Mouse (Mus musculus): Measurements from ENCODE around the gene Sf3b4. TPM values are rescaled to one million over a fixed set of nuclear protein-coding genes. Genes with fewer than 3 reads are reported as not detected.
"Not testable (repeated sequence)": the region's sequence is repeated elsewhere in the genome, so short reads cannot be mapped to it uniquely, and the experiment has no call there.

Sf3b4 gene
- polyA plus RNA-seq, 1 experiment from 2014 or later, result 276 TPM

DNA sequence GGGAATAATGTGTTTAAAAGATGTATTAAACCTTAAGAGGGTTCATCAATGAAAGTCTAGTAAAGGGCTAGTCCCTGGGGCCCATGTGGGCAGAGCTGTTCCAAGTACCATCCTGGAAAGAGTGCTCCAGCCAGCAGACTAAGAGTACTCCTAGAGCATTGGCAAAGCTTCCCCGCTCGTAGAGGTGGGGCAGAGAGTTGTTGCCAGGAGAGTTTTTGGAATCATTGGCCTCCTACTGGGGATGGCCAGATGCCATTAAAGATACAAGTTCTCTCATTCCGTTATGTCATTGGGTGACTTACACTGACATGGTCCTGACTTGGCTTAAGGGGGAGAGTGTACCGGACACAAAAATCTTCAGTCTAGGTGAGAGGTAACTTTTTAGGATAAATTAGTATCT lies 7.4 kb downstream of the Sf3b4 start:
- peaks cover 47% of the 10 kb centered on the region for H3K36me3 ChIP-seq (replicated peaks)
- no peak overlapping the region for H3K27ac ChIP-seq
- no peaks in the 10 kb centered on the region for H3K27me3 ChIP-seq (ENCODE audit: poor library complexity, severe bottlenecking)
- no peak overlapping the region for H3K4me3 ChIP-seq
- no peak for DNase-seq (ENCODE audit: extremely low spot score, low spot score)
- H3K4me1 ChIP-seq, result peaks cover 45% of the 10 kb centered on the region
- WGBS, result 72% methylated on average over 4 of the region's 4 CpGs
- H3K9me3 ChIP-seq, result no peaks in the 10 kb centered on the region

DNA sequence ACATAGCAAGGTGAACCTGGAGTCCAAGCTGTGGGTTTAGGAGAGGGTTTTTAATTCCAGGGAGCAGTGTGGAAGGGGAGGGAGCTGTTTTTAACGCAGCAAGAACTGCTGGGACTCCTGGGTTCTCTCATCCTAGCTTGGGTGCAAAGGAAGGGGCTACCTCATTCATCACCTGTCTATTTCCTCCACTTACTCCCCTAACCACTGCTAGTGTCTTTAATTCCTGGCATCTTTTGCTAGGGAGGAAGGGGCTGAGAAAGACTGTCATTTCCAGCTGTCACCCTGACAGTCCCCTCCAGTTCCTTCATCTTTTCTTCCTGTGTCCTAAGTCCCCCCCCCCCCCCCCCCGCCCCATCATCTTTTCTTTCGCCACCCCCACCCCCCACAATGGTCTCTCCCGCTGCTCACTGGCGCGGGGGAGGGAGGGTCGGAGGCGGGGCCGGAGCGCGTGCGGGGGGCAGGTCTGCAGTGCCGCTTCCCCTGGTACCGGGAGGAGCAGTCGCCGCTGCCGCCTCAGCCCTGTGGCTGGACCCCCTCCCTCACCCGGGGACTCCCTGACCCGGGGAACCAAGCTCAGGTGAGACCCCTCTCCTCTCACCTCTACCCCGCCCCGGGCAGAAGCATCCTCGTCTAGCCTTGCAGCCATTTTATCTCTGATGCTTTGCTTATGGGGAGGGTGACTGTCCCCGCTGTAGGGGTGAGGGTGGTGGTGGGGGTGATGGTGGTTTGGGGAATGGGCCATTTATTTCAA lies 8.8 kb downstream of the Sf3b4 start, which contains the start of gene Sv2a:
Gene Sv2a, plus strand, starts transcription at position 425 of the 751 bp plus-strand sequence.
- WGBS, result 3% methylated on average over 15 of the region's 23 CpGs
- DNase-seq (ENCODE audit: extremely low spot score, low spot score), result no peak
- peaks cover 39% of the 10 kb centered on the region for H3K4me1 ChIP-seq
- H3K27me3 ChIP-seq (ENCODE audit: poor library complexity, severe bottlenecking), result no peaks in the 10 kb centered on the region
- peak within 1 kb of the TSS; percentile 62 for H3K4me3 ChIP-seq
- peak within 1 kb of the TSS; percentile 78 for H3K27ac ChIP-seq
- peaks cover 34% of the 10 kb centered on the region for H3K36me3 ChIP-seq (replicated peaks)
- no peaks in the 10 kb centered on the region for H3K9me3 ChIP-seq

DNA sequence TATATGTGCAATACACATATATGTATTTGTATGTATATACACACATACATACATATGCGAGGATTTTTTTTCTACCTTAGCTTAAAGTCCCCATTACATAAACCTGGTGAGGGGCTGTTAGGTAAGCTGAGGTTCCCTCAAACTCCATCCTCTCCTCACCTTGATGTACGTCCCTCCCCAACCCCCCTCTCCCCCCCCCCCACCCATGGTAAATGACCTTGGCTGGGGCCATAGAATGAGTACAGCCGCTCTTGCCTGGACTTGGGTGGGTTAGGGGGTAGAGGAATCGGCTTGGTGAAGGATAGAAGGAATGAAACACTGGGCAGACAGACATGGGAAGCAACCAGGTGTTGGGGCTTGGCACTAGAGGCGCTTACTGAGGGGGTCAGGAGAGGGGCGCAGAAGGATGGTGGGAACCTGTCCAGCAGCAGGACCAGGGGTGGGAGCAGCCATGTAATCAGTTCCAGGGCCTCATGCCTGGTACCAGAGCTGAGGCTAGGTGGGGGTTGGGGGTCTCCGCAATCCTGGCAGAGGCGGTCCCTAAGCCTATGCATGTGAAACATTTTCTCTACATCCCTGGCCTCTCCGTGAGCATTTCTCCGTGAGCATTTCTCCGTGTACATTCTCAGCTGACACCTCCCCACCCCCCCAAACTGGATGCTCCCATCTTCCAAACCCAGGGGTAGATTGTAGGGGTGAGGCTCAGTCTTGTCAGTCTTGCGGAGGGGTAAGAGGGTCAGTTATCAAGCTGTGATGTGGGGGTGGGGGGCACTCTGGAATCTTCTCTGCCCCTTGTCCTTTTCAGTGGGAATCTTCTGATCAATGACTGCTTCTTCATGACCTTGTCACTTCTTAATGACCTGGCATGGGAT lies 9.6 kb downstream of the Sf3b4 start:
- Histone ChIP-seq H3K36me3 (replicated peaks) (peaks cover 25% of the 10 kb centered on the region), H3K27ac (peak overlapping the region; percentile 12; the same call in 1 of the 2 replicates), H3K9me3 (no peaks in the 10 kb centered on the region), H3K4me3 (peak overlapping the region; percentile 62), H3K4me1 (peaks cover 39% of the 10 kb centered on the region), H3K27me3 (ENCODE audit: poor library complexity, severe bottlenecking) (no peaks in the 10 kb centered on the region)
- WGBS, result 37% methylated on average over 12 of the region's 12 CpGs
- no peak for DNase-seq (ENCODE audit: extremely low spot score, low spot score)

DNA sequence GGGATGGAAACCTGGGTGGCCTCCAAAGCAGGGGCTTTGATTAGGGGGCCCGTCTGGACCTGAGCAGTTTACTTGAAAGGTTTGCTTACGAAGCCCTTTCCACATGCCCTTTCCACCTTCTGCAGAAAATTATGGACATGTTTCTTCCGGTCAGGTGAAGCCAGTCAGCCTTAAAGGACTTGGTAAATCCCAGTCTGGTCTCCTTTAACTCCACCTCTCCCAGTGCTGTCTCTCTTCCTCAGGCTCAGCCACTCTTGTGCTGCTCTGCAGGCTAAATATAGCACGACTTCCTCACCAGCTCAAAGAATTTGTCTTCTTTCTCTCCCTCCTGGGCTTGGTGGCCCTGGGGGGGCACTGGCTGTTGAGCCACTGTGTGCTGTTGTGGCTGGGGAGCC lies 10.2 kb downstream of the Sf3b4 start:
- 32% methylated on average over 4 of the region's 4 CpGs for WGBS
- peak overlapping the region; percentile 62; the same call in 1 of the 2 replicates for H3K4me3 ChIP-seq
- H3K9me3 ChIP-seq, result no peaks in the 10 kb centered on the region
- H3K27me3 ChIP-seq (ENCODE audit: poor library complexity, severe bottlenecking), result no peaks in the 10 kb centered on the region
- H3K4me1 ChIP-seq, result peaks cover 39% of the 10 kb centered on the region
- no peak overlapping the region for H3K27ac ChIP-seq
- DNase-seq (ENCODE audit: extremely low spot score, low spot score), result no peak
- peaks cover 20% of the 10 kb centered on the region for H3K36me3 ChIP-seq (replicated peaks)

DNA sequence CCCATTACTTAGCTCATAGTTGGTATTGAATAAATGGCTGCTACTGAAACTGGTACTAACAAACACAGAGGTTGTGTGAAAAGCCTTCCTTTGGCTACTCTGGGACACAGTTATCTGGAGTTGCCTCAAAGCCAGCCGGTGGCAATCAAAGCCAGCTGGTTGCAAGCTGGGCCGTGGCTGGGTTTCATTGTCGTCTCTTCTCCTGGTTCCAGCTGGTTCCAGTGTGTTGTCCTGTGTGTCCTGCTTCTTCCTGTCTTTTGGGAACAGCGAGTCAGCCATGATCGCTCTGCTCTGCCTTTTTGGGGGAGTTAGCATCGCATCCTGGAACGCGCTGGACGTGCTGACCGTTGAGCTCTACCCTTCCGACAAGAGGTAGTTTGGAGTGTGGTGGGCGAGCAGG lies 20.8 kb downstream of the Sf3b4 start:
- peaks cover 9% of the 10 kb centered on the region for H3K36me3 ChIP-seq (replicated peaks)
- peaks cover 27% of the 10 kb centered on the region for H3K4me1 ChIP-seq
- H3K27me3 ChIP-seq (ENCODE audit: poor library complexity, severe bottlenecking), result no peaks in the 10 kb centered on the region
- no peak for DNase-seq (ENCODE audit: extremely low spot score, low spot score)
- H3K9me3 ChIP-seq, result peaks cover 5% of the 10 kb centered on the region; the same call in 1 of the 2 replicates
- H3K4me3 ChIP-seq, result no peak overlapping the region
- peak overlapping the region; percentile 3; the same call in 1 of the 2 replicates for H3K27ac ChIP-seq
- 53% methylated on average over 12 of the region's 12 CpGs for WGBS

DNA sequence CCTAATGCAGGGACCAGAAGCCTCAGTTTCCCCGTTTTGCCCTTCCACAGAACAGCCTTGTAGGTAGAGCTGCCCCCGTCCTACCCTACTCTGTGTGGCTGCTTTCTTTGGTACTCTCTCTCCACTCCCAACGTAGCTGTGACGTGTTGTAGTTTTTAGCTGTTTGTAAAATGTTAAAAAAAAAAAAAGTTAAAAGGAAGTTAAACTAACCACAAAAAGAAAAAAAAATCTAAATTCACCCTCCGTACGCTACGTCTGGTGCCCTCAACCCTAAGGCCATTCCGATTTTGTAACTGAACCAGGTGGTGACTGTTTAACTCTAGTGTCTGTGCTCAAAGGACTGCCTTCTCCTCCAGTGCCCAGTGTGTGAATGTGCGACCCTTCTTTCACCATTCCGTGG lies 22.8 kb downstream of the Sf3b4 start:
- no peak overlapping the region for H3K27ac ChIP-seq
- peaks cover 9% of the 10 kb centered on the region for H3K27me3 ChIP-seq (ENCODE audit: poor library complexity, severe bottlenecking)
- DNase-seq (ENCODE audit: extremely low spot score, low spot score), result no peak
- WGBS, result 90% methylated on average over 10 of the region's 10 CpGs
- H3K4me1 ChIP-seq, result peaks cover 30% of the 10 kb centered on the region
- H3K4me3 ChIP-seq, result no peak overlapping the region
- peaks cover 5% of the 10 kb centered on the region; the same call in 1 of the 2 replicates for H3K9me3 ChIP-seq
- peaks cover 9% of the 10 kb centered on the region for H3K36me3 ChIP-seq (replicated peaks)

DNA sequence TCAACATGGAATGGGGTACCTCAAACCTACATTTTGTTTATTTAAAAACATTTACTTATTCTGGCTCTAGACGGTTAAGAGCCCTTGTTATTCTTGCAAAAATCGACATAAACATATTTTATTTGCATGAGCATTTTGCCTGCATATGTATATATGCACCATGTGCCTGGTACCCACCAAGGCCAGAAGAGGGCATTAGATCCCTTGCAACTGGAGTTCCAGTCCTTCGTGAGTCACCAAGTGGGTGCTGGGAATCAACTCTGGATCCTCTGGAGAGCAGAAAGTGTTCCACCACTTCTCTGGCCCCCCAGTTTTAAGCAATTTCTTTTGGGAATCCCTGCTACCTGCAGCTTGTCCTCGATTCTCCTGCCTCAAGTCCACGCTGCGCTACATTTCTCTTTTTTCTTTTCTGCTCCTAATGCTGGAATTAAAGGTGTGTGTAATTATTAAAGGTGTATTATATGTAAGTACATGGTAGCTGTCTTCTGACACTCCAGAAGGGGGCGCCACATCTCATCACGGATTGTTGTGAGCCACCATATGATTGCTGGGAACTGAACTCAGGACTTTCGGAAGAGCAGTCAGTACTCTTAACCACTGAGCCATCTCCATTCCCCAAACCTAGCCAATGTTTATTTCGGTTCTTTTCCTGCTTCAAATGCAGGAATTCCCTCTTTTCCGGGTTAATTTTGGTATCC lies 23.6 kb downstream of the Sf3b4 start:
- Histone ChIP-seq H3K4me3 (peak overlapping the region; percentile 79), H3K27me3 (ENCODE audit: poor library complexity, severe bottlenecking) (peaks cover 9% of the 10 kb centered on the region), H3K27ac (no peak overlapping the region), H3K36me3 (replicated peaks) (peaks cover 9% of the 10 kb centered on the region), H3K4me1 (peaks cover 30% of the 10 kb centered on the region), H3K9me3 (peaks cover 5% of the 10 kb centered on the region; the same call in 1 of the 2 replicates)
- 92% methylated on average over 11 of the region's 11 CpGs for WGBS
- no peak for DNase-seq (ENCODE audit: extremely low spot score, low spot score)

DNA sequence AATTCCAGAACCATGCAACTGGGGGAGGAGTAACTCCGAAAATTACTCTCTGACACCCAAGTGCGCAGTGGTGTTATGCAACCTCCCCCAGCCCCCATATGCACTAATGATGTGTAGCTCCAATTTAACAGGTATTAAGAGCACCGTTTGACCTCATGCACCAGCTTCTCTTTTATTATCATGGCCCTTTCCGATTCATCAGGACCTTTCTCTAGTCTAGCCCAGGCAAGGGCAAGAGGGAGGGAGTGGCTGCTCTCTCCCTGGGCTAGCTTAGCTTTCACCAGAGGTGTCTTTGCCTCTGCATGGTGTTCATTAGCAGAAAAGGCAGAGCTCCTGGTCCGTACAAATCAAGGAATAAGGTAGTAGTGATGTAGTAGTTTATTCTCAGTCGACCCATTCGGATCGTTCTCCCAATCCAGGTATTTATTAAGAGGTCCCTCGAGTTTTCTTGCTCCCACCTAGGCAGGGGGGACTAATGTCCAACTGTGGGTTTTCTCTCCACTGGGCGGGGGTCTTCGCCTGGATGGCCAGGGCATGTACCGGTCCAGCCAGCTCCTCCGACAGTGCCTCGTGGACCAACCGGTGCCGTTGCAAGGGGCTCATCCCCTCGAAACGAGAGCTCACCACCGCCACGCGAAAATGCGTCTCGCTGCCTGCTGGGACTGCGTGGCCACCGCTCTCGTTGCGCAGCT lies 24.5 kb downstream of the Sf3b4 start:
- Histone ChIP-seq H3K9me3 (peaks cover 5% of the 10 kb centered on the region; the same call in 1 of the 2 replicates), H3K4me3 (peak overlapping the region; percentile 79), H3K4me1 (peaks cover 30% of the 10 kb centered on the region), H3K27me3 (ENCODE audit: poor library complexity, severe bottlenecking) (peaks cover 9% of the 10 kb centered on the region), H3K36me3 (replicated peaks) (peaks cover 9% of the 10 kb centered on the region), H3K27ac (peak overlapping the region; percentile 98)
- 21% methylated on average over 27 of the region's 27 CpGs for WGBS
- no peak for DNase-seq (ENCODE audit: extremely low spot score, low spot score)

DNA sequence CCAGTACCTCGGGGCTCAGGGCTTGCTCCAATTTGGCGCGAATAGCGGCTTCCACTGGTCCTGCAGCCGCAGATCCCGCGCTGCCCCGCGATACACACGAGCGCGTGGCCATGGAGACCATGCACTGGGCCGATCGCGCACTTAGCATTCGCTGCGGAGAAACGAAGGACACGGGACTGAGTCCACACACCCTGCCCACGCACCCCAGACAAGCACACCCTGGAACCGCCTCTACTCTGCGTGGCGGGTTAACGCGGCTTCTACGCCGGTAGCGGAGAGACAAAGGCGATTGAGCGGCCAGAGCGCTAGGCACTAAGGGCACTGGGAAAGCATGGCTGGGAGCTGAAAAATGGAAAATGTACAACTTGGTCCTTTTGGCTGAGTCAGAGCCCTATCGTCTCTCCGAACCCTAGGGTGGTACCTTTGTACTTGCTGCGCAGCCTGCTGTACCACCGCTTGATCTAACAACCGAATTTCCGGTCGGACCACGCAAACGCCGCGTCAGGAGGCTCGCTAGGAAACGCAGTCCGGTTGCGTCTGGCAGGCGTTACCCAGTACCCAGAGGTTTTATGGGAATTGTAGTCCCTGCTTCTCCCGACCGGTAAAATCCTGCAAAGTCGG lies 25.1 kb downstream of the Sf3b4 start:
- peak; percentile 89 for DNase-seq (ENCODE audit: extremely low spot score, low spot score)
- Histone ChIP-seq H3K36me3 (replicated peaks) (peaks cover 9% of the 10 kb centered on the region), H3K4me1 (peaks cover 30% of the 10 kb centered on the region), H3K27me3 (ENCODE audit: poor library complexity, severe bottlenecking) (peaks cover 9% of the 10 kb centered on the region), H3K4me3 (peak overlapping the region; percentile 79), H3K27ac (peak overlapping the region; percentile 98), H3K9me3 (peaks cover 5% of the 10 kb centered on the region; the same call in 1 of the 2 replicates)
- under 1% methylated on average over 50 of the region's 50 CpGs for WGBS

DNA sequence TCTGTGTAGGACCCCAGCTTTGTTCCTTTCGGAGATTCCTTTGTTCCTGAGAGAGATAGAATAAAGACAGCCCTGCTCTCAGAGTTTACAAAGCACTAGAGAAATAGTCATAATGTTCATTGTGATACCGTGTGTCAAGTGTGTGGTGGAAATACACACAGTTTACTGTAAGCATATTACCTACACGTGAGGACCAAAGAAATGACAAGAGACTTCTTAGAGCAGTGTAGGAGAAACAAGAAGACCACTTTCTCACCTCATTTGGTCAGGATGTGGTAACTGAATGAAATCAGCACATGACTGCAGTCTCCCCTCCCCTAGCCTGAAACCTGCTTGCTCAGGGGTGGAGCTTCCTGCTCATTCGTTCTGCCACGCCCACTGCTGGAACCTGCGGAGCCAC lies 26.0 kb downstream of the Sf3b4 start:
- DNase-seq (ENCODE audit: extremely low spot score, low spot score), result no peak
- WGBS, result 2% methylated on average over 6 of the region's 6 CpGs
- peaks cover 9% of the 10 kb centered on the region for H3K36me3 ChIP-seq (replicated peaks)
- peaks cover 9% of the 10 kb centered on the region for H3K27me3 ChIP-seq (ENCODE audit: poor library complexity, severe bottlenecking)
- peaks cover 27% of the 10 kb centered on the region for H3K4me1 ChIP-seq
- peaks cover 5% of the 10 kb centered on the region; the same call in 1 of the 2 replicates for H3K9me3 ChIP-seq
- peak overlapping the region; percentile 79 for H3K4me3 ChIP-seq
- peak overlapping the region; percentile 98 for H3K27ac ChIP-seq

DNA sequence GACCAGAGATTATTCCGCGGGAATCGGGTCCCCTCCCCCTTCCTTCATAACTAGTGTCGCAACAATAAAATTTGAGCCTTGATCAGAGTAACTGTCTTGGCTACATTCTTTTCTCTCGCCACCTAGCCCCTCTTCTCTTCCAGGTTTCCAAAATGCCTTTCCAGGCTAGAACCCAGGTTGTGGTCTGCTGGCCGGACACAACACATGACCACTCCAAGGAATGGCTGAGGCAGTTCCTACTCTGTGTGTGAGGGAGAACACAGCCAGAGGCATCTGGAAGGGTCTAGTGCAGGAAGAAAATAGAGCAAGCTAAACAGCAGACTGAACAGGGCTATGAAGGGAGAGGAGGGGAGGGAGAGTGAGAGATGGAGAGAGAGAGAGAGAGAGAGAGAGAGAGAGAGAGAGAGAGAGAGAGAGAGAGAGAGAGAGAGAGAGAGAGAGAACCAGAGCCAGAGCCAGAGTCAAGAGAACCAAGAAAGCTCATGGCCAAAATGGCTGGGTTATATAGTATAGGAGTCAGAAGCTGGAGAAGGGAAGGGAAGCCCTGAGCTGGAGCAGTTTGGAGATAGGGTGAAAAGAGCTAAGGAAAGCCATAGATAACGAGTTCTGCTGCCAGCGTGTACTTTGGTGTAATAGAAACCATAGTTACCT lies 26.6 kb downstream of the Sf3b4 start:
- not testable (repeated sequence) for H3K36me3 ChIP-seq (replicated peaks); H3K9me3 ChIP-seq; H3K27me3 ChIP-seq (ENCODE audit: poor library complexity, severe bottlenecking); H3K27ac ChIP-seq; DNase-seq (ENCODE audit: extremely low spot score, low spot score)
- Histone ChIP-seq H3K4me1 (peaks cover 22% of the 10 kb centered on the region), H3K4me3 (peak overlapping the region; percentile 79; the same call in 1 of the 2 replicates)
- 27% methylated on average over 8 of the region's 8 CpGs for WGBS

All from forebrain, embryonic 10.5 days (tissue).